Mouse (Mus musculus) leukemia stem cell, adult 10-12 weeks (primary cell): ENCODE measurements around the gene Ranbp10. TPM values are rescaled to one million over a fixed set of nuclear protein-coding genes. Genes with fewer than 3 reads are reported as not detected.

Experiments
- polyA plus RNA-seq: library from polyadenylated mRNA; stranded (reverse); fragments of >175 nt; gene quantifications from 2 replicates; pipeline ENCODE4 v1.2.3, GENCODE M21; 2012; ENCODE audit warnings: low replicate concordance

Ranbp10 gene
- polyA plus RNA-seq = 43.5 and 111 TPM in 2 replicates

DNA sequence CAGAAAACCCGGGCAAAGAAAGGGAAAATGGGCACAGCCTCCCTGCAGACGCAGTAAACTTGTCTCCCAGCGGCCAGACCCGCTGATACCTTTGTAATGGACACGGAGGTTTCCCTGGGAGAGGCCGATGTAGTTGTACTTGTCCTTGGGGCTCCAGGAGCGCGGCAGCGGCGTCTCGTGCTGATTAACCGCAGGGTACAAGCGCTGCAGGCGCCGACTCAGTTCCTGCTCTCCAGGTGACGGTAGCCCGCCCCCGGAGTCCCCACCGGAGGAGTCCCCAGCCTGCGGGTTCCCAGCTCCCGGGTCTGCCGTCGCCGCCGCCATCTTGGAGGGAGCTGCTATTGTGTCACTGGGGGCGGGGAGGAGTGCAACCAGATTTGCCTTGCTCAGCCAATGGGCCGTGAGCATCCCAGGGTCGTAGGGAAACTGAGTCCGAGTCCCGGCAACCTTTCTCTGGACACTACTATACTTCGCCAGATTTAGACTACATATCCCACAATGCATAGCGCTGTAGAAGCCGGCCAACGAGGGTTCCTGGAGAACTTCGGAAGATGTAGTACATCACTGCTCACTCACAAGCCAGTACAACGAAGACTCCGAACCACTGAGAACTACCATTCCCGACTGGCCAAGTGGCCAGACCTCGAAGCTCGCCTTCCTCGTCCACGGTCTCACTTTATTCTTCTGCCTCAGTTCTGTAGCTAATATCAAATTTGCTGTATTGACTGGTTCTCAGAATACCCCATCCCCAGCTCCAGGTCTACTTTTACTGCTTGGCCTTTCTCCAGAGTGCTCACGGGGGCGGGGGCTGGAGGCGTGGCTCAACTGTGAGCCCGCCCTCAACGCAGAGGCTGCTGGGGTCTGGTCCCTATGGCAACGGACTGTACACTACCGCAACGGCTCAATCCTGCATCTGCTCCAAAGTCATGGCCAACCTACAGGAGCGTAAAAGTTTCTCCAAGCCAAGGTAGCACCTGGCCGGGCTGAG is at the start of gene Ranbp10, which contains the start of gene Tsnaxip1:
Ranbp10 (minus strand) TSS at position 490 of the 988 bp plus-strand sequence.
Tsnaxip1 (plus strand) TSS at position 871 of the 988 bp plus-strand sequence.

DNA sequence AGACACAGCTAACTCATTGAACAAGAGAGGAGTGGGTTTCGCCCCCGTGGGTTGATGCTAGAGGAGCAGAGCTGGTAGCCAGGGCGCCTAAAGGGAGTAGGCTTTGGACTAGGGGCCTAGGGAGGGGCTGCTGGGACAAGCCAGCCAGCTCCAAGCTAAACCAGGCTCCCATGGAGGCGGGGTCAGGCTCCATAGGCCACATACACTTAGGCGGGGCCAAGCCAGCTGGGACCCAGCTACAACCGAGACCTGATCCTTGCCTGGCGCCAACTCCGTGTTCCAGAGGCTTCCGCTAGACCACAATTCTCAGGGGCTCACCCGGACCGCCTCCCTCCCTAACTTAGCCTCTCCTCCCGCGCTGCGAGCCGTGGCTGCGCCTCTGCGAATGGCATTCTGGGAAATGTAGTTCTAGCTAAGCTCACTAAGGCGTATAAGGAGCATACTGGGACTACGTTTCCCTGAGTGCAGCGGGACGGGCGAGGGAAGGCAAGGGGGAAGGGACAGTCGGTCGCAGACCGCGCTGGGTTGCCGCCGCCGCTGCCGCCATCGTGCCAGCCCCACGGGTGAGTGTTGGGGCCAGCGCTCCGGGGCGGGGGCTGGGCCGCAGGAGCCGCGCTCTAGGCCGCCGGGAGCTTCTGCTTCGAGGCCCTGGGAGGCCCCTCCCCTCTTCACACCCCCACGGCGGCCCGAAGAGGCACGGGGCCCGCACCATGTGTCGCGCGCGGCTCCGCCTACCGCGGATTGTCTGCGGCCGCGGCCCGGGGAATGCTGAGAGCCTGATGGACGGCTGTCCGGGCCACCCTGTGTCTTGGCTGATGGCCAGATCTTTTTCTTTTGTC is 33.2 kb upstream of the Ranbp10 start, which contains the start of gene Nutf2:
Nutf2 (plus strand) TSS at position 438 of the 839 bp plus-strand sequence.

DNA sequence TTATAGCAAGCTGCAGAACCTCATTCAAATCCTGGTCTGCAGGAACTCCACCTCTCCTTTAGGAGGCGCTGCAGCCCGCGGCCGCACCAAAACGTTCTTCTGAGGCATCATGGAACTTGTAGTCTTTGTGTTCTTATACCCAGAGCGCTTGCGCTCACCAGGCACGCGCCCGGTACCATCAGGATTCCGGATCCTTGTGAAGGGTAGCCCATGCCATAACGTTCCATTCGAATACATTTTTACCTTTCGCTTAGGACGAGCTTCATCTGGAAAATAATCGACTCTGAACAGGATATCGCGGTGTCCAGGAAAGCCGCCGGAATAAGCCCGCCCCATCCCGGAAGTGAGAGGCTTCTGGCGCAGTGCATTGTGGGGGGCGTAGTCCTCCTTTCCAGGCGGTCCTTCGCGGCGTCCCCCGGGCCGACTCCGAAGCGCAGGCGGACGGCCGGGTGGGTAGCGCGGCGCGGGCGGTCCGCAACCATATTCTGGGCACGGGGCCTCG is 27.6 kb upstream of the Ranbp10 start, which contains the start of gene Thap11:
Thap11 (plus strand) TSS at position 418 of the 502 bp plus-strand sequence.

DNA sequence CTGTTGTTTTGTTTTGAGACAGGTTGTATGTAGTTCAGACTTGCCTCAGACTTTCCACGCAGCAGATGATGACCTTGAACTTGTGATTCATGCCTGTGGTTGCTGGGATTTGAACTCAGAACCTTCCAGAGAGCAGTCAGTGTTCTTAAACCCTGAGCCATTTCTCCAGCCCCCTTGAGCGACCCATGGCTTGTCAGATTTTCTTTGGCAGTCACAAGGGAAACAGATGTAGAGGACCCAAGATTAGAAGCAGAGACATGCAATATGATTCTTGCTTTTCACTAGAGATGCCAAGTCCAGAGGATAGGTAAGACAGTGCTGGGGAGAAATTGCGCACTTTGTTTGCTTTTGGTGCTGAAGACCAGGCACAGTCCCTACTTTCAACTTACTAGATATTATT is 26.0 kb upstream of the Ranbp10 start, which contains the start of gene Cenpt:
Cenpt (minus strand) TSS at position 101 of the 400 bp plus-strand sequence.

DNA sequence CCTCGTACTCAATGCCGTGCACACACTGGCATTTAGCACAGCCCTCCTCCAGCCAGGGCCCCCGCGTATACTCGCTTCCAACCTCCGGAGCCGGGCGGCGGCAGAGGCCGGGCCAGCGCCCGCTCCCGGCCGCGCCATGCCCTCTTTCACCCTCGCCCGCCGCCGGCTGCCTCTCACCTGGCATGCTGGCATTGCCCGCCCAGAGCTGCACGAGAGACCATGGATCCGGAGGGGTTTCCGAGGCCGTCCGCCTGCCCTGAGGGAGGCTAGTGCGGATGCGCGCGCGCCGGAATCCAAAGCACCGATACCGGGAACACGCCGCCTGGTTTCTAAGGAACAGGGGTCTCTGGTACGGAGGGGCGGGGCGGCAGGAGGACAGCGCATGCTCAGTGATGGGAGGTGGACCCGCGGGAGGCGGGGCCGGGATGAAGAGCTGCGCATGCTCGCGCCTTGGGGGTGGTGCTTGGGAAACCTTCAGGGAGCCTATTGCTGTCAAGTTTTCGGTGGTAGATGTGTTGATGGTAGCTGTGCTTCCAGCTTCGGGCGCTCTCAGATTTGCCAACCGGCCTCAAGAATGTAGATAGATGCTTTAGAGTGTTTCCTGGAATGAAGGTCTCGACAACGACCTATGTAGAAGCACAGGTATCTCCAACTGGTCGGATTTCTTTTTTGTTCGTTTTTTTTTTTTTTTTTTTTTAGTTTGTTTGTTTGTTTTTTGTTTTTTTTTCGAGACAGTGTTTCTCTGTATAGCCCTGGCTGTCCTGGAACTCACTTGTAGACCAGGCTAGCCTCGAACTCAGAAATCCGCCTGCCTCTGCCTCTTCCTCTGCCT is 68.7 kb downstream of the Ranbp10 start, which contains the start of gene Gfod2:
Gfod2 (minus strand) TSS at position 388 of the 832 bp plus-strand sequence.

Other genes starting within 250 kb of the Ranbp10 start
- 14.4 and 23.5 TPM in 2 replicates for gene Ripor1, start 222.1 kb downstream of the Ranbp10 start, polyA plus RNA-seq
- gene Ctcf, start 190.8 kb downstream of the Ranbp10 start, polyA plus RNA-seq = 145 and 319 TPM in 2 replicates
- gene Agrp, start 190.0 kb downstream of the Ranbp10 start, polyA plus RNA-seq = not detected in 2 replicates
- 30.2 and 108 TPM in 2 replicates for gene Carmil2, start 141.1 kb downstream of the Ranbp10 start, polyA plus RNA-seq
- 16.0 and 76.2 TPM in 2 replicates for gene Acd, start 126.2 kb downstream of the Ranbp10 start, polyA plus RNA-seq
- 2.0 and 16.3 TPM in 2 replicates for gene Pard6a, start 126.2 kb downstream of the Ranbp10 start, polyA plus RNA-seq
- gene 4933405L10Rik, start 119.7 kb downstream of the Ranbp10 start, polyA plus RNA-seq = not detected in 2 replicates
- 33.4 and 64.7 TPM in 2 replicates for gene Enkd1, start 119.1 kb downstream of the Ranbp10 start, polyA plus RNA-seq
- gene Gfod2, start 68.7 kb downstream of the Ranbp10 start, polyA plus RNA-seq = 4.4 and 7.9 TPM in 2 replicates
- gene Tsnaxip1, start 381 bp upstream of the Ranbp10 start, polyA plus RNA-seq = not detected in 2 replicates
- 14.1 and 23.1 TPM in 2 replicates for gene Cenpt, start 25.9 kb upstream of the Ranbp10 start, polyA plus RNA-seq
- gene Thap11, start 27.8 kb upstream of the Ranbp10 start, polyA plus RNA-seq = 18.1 and 52.4 TPM in 2 replicates
- gene Nutf2, start 33.2 kb upstream of the Ranbp10 start, polyA plus RNA-seq = 81.1 and 133 TPM in 2 replicates
- gene Edc4, start 53.5 kb upstream of the Ranbp10 start, polyA plus RNA-seq = 14.8 and 34.3 TPM in 2 replicates
- gene Nrn1l, start 66.2 kb upstream of the Ranbp10 start, polyA plus RNA-seq = 3.1 and 7.0 TPM in 2 replicates
- gene Pskh1, start 73.1 kb upstream of the Ranbp10 start, polyA plus RNA-seq = 4.1 and 19.3 TPM in 2 replicates
- gene Ctrl, start 106.5 kb upstream of the Ranbp10 start, polyA plus RNA-seq = 0.21 and 1.7 TPM in 2 replicates
- 109 and 171 TPM in 2 replicates for gene Psmb10, start 111.1 kb upstream of the Ranbp10 start, polyA plus RNA-seq
- gene Lcat, start 116.0 kb upstream of the Ranbp10 start, polyA plus RNA-seq = 1.2 and 4.9 TPM in 2 replicates
- 28.3 and 35.5 TPM in 2 replicates for gene Slc12a4, start 138.7 kb upstream of the Ranbp10 start, polyA plus RNA-seq
- gene Dpep3, start 152.1 kb upstream of the Ranbp10 start, polyA plus RNA-seq = not detected in 2 replicates
- 2.9 and 6.0 TPM in 2 replicates for gene Dus2, start 164.0 kb upstream of the Ranbp10 start, polyA plus RNA-seq
- not detected in 2 replicates for gene Dpep2nb, start 178.6 kb upstream of the Ranbp10 start, polyA plus RNA-seq
- 20.3 and 22.1 TPM in 2 replicates for gene Ddx28, start 184.5 kb upstream of the Ranbp10 start, polyA plus RNA-seq
- 11.8 and 20.8 TPM in 2 replicates for gene Nfatc3, start 231.5 kb upstream of the Ranbp10 start, polyA plus RNA-seq